Mouse (Mus musculus) MEL (cell line): ENCODE measurements around the gene Galnt17.

Experiments
- CTCF ChIP-seq, 3 experiments: IDR thresholded peaks in 2 of 3; conservative IDR thresholded peaks in 1 of 3; 2 replicates each; pipeline ENCODE4 v1.5.1; 2011 to 2012; ENCODE audit warnings: low read length in 3 of 3, low read depth in 2 of 3, mild to moderate bottlenecking in 2 of 3, improper control_type of control experiment in 1 of 3, inconsistent platforms in 1 of 3, mixed read lengths in 1 of 3, moderate library complexity in 1 of 3; ENCODE audit not compliant: control insufficient read depth in 1 of 3, insufficient read depth in 1 of 3, poor library complexity in 1 of 3, severe bottlenecking in 1 of 3
- E2F4 ChIP-seq: IDR thresholded peaks from 2 replicates; pipeline ENCODE4 v1.6.1; 2011; ENCODE audit warnings: low read depth, low read length, improper control_type of control experiment, borderline replicate concordance
- MAFK ChIP-seq: IDR thresholded peaks from 2 replicates; pipeline ENCODE4 v1.6.1; 2011; ENCODE audit warnings: low read depth, mild to moderate bottlenecking, low read length, improper control_type of control experiment, borderline replicate concordance
- POLR2AphosphoS2 ChIP-seq: IDR thresholded peaks from 2 replicates; pipeline ENCODE4 v1.6.1; 2011; ENCODE audit warnings: low read length, improper control_type of control experiment
- USF1 ChIP-seq: IDR thresholded peaks from 2 replicates; pipeline ENCODE4 v1.6.1; 2014; ENCODE audit warnings: low read depth, mild to moderate bottlenecking, inconsistent platforms, low read length, improper control_type of control experiment, moderate library complexity

DNA sequence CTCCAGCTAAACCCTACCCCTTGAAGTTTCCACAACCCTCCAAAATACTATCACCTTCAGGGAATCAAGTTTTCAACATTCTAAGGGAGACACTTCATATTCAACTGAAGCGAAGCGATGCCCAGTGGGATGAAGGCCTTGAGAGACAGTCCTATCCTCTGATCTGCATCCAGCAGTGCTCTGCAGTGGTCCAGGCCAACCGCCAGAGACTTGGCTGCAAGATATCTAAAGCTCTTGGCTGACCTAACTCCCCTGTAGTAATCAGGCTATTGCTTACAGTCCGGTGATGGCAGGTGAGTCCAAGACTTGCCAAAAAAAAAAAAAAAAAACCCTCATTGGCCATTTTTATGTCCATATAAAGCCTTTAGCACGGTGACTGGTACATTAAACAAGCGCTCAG is 21.2 kb downstream of the Galnt17 start:
- TF ChIP-seq USF1 = no peak
- no peak for TF ChIP-seq POLR2AphosphoS2
- TF ChIP-seq E2F4 = no peak
- TF ChIP-seq CTCF (IDR thresholded peaks at IDR 0.05 in 2 of 3, conservative IDR thresholded peaks at IDR 0.05 in 1 of 3; ENCODE audit: control insufficient read depth in 1 of 3, insufficient read depth in 1 of 3, low read depth in 2 of 3, low read length in 3 of 3, poor library complexity in 1 of 3, severe bottlenecking in 1 of 3) = no peak
- TF ChIP-seq MAFK = no peak
